Mouse (Mus musculus): ENCODE results near the gene Fam129a. TPM values are rescaled to one million over a fixed set of nuclear protein-coding genes. Genes with fewer than 3 reads are reported as not detected.
"Not testable (repeated sequence)": the region's sequence is repeated elsewhere in the genome, so short reads cannot be mapped to it uniquely, and the experiment has no call there.

Fam129a gene
- polyA plus RNA-seq, 1 experiment = 1.7 TPM

GRCm38 (mm10) chr1:151596562-151596961 is 25.6 kb downstream of the Fam129a start:
- TF ChIP-seq FOSL1 (IDR thresholded peaks at IDR 0.05; ENCODE audit: insufficient read depth, low read length, poor library complexity, severe bottlenecking) (no peak), MYOD1 (IDR thresholded peaks at IDR 0.05; ENCODE audit: control insufficient read depth, insufficient read length, low read depth) (no peak), CTCF (IDR thresholded peaks at IDR 0.05; ENCODE audit: control insufficient read depth, insufficient read depth, insufficient read length) (no peak), USF1 (IDR thresholded peaks at IDR 0.05; ENCODE audit: low read depth) (no peak), CEBPB (IDR thresholded peaks at IDR 0.05; ENCODE audit: low read depth) (no peak), MAX (IDR thresholded peaks at IDR 0.05) (no peak), MYOG (IDR thresholded peaks at IDR 0.05; ENCODE audit: control insufficient read depth, extremely low read depth, insufficient read length) (no peak)
- H3ac ChIP-seq (ENCODE audit: control insufficient read depth, insufficient read length, low read depth) = no peak overlapping the region

GRCm38 (mm10) chr1:151597677-151598297 is 26.8 kb downstream of the Fam129a start:
- H3K79me2 ChIP-seq (ENCODE audit: control insufficient read depth, insufficient read depth) = no peaks in the 10 kb centered on the region
- H3K27me3 ChIP-seq (ENCODE audit: control insufficient read depth, insufficient read depth, insufficient read length) = no peaks in the 10 kb centered on the region
- no peak overlapping the region for H3K4me3 ChIP-seq (ENCODE audit: insufficient read depth, poor library complexity, severe bottlenecking)
- H3K36me3 ChIP-seq (ENCODE audit: control insufficient read depth, insufficient read depth) = no peaks in the 10 kb centered on the region
- no peak overlapping the region for H3ac ChIP-seq (ENCODE audit: control insufficient read depth, insufficient read length, low read depth)
- H3K79me3 ChIP-seq (ENCODE audit: low read depth) = no peaks in the 10 kb centered on the region
- TF ChIP-seq CTCF (IDR thresholded peaks at IDR 0.05; ENCODE audit: control insufficient read depth, insufficient read depth, insufficient read length) = no peak
- TF ChIP-seq USF1 (IDR thresholded peaks at IDR 0.05; ENCODE audit: low read depth) = no peak
- no peak for TF ChIP-seq FOSL1 (IDR thresholded peaks at IDR 0.05; ENCODE audit: insufficient read depth, low read length, poor library complexity, severe bottlenecking)
- no peak for TF ChIP-seq MYOD1 (IDR thresholded peaks at IDR 0.05; ENCODE audit: control insufficient read depth, insufficient read length, low read depth)
- no peak for TF ChIP-seq MYOG (IDR thresholded peaks at IDR 0.05; ENCODE audit: control insufficient read depth, extremely low read depth, insufficient read length)
- TF ChIP-seq MAX (IDR thresholded peaks at IDR 0.05) = no peak

More at GRCm38 (mm10) chr1:151596562-151596961, 25.6 kb downstream of the Fam129a start:
- no peaks in the 10 kb centered on the region for H3K79me2 ChIP-seq (ENCODE audit: control insufficient read depth, insufficient read depth)
- H3K4me3 ChIP-seq (ENCODE audit: insufficient read depth, poor library complexity, severe bottlenecking) = no peak overlapping the region
- H3K27me3 ChIP-seq (ENCODE audit: control insufficient read depth, insufficient read depth, insufficient read length) = no peaks in the 10 kb centered on the region
- no peaks in the 10 kb centered on the region for H3K79me3 ChIP-seq (ENCODE audit: low read depth)
- H3K36me3 ChIP-seq (ENCODE audit: control insufficient read depth, insufficient read depth) = no peaks in the 10 kb centered on the region

- Histone ChIP-seq H3K4me3 (ENCODE audit: insufficient read depth, poor library complexity, severe bottlenecking) (no peak overlapping the region), H3K79me2 (ENCODE audit: control insufficient read depth, insufficient read depth) (no peaks in the 10 kb centered on the region), H3K79me3 (ENCODE audit: low read depth) (no peaks in the 10 kb centered on the region), H3K36me3 (ENCODE audit: control insufficient read depth, insufficient read depth) (no peaks in the 10 kb centered on the region), H3ac (ENCODE audit: control insufficient read depth, insufficient read length, low read depth) (no peak overlapping the region), H3K27me3 (ENCODE audit: control insufficient read depth, insufficient read depth, insufficient read length) (no peaks in the 10 kb centered on the region)
- TF ChIP-seq MAX (IDR thresholded peaks at IDR 0.05) = no peak
- TF ChIP-seq CEBPB (IDR thresholded peaks at IDR 0.05; ENCODE audit: low read depth) = no peak
- no peak for TF ChIP-seq CTCF (IDR thresholded peaks at IDR 0.05; ENCODE audit: control insufficient read depth, insufficient read depth, insufficient read length)
- TF ChIP-seq MYOD1 (IDR thresholded peaks at IDR 0.05; ENCODE audit: control insufficient read depth, insufficient read length, low read depth) = no peak
- no peak for TF ChIP-seq MYOG (IDR thresholded peaks at IDR 0.05; ENCODE audit: control insufficient read depth, extremely low read depth, insufficient read length)
These were observed 27.9 kb downstream of the Fam129a start for GRCm38 (mm10) chr1:151598876-151599275.

GRCm38 (mm10) chr1:151604328-151604727 is 33.3 kb downstream of the Fam129a start:
- TF ChIP-seq FOSL1 (IDR thresholded peaks at IDR 0.05; ENCODE audit: insufficient read depth, low read length, poor library complexity, severe bottlenecking) = no peak
- no peak for TF ChIP-seq MYOG (IDR thresholded peaks at IDR 0.05; ENCODE audit: control insufficient read depth, extremely low read depth, insufficient read length)
- no peak for TF ChIP-seq CEBPB (IDR thresholded peaks at IDR 0.05; ENCODE audit: low read depth)
- no peak for TF ChIP-seq USF1 (IDR thresholded peaks at IDR 0.05; ENCODE audit: low read depth)
- TF ChIP-seq CTCF (IDR thresholded peaks at IDR 0.05; ENCODE audit: control insufficient read depth, insufficient read depth, insufficient read length) = no peak
- no peak for TF ChIP-seq MYOD1 (IDR thresholded peaks at IDR 0.05; ENCODE audit: control insufficient read depth, insufficient read length, low read depth)
- no peak for TF ChIP-seq MAX (IDR thresholded peaks at IDR 0.05)

GRCm38 (mm10) chr1:151607957-151608356 is 37.0 kb downstream of the Fam129a start:
- H3K27me3 ChIP-seq (ENCODE audit: control insufficient read depth, insufficient read depth, insufficient read length); H3K36me3 ChIP-seq (ENCODE audit: control insufficient read depth, insufficient read depth); H3K4me3 ChIP-seq (ENCODE audit: insufficient read depth, poor library complexity, severe bottlenecking); H3K79me2 ChIP-seq (ENCODE audit: control insufficient read depth, insufficient read depth); H3K79me3 ChIP-seq (ENCODE audit: low read depth); H3ac ChIP-seq (ENCODE audit: control insufficient read depth, insufficient read length, low read depth): not testable (repeated sequence)

More at GRCm38 (mm10) chr1:151604328-151604727, 33.3 kb downstream of the Fam129a start:
- Histone ChIP-seq H3K79me2 (ENCODE audit: control insufficient read depth, insufficient read depth) (no peaks in the 10 kb centered on the region), H3K36me3 (ENCODE audit: control insufficient read depth, insufficient read depth) (no peaks in the 10 kb centered on the region), H3ac (ENCODE audit: control insufficient read depth, insufficient read length, low read depth) (no peak overlapping the region), H3K27me3 (ENCODE audit: control insufficient read depth, insufficient read depth, insufficient read length) (no peaks in the 10 kb centered on the region), H3K4me3 (ENCODE audit: insufficient read depth, poor library complexity, severe bottlenecking) (no peak overlapping the region), H3K79me3 (ENCODE audit: low read depth) (no peaks in the 10 kb centered on the region)

- Histone ChIP-seq H3K79me3 (ENCODE audit: low read depth) (no peaks in the 10 kb centered on the region), H3K27me3 (ENCODE audit: control insufficient read depth, insufficient read depth, insufficient read length) (no peaks in the 10 kb centered on the region), H3K79me2 (ENCODE audit: control insufficient read depth, insufficient read depth) (no peaks in the 10 kb centered on the region), H3ac (ENCODE audit: control insufficient read depth, insufficient read length, low read depth) (no peak overlapping the region), H3K4me3 (ENCODE audit: insufficient read depth, poor library complexity, severe bottlenecking) (no peak overlapping the region), H3K36me3 (ENCODE audit: control insufficient read depth, insufficient read depth) (no peaks in the 10 kb centered on the region)
- TF ChIP-seq MAX (IDR thresholded peaks at IDR 0.05) (no peak), USF1 (IDR thresholded peaks at IDR 0.05; ENCODE audit: low read depth) (no peak), MYOD1 (IDR thresholded peaks at IDR 0.05; ENCODE audit: control insufficient read depth, insufficient read length, low read depth) (no peak), FOSL1 (IDR thresholded peaks at IDR 0.05; ENCODE audit: insufficient read depth, low read length, poor library complexity, severe bottlenecking) (no peak)
These were observed 39.6 kb downstream of the Fam129a start for GRCm38 (mm10) chr1:151610621-151611020.

Measured in C2C12 (cell line).